Mouse (Mus musculus) activated CD4-positive, CD25-positive, alpha-beta regulatory T cell, adult 4 months (primary cell): ENCODE results near the gene Kif5c. TPM values are rescaled to one million over a fixed set of nuclear protein-coding genes. Genes with fewer than 3 reads are reported as not detected.

ENCODE experiments used
- ATAC-seq: one replicate; pipeline ENCODE4 v1.8.0; 2017
- polyA plus RNA-seq, 2 experiments: library from polyadenylated mRNA; unstranded; fragments of 100-300 nt; shearing (Covaris generic); gene quantifications; one replicate each; pipeline ENCODE4 v1.2.1; 2017

Kif5c gene
- 1 to 10 TPM; 1.5 to 2.0 TPM for polyA plus RNA-seq

DNA sequence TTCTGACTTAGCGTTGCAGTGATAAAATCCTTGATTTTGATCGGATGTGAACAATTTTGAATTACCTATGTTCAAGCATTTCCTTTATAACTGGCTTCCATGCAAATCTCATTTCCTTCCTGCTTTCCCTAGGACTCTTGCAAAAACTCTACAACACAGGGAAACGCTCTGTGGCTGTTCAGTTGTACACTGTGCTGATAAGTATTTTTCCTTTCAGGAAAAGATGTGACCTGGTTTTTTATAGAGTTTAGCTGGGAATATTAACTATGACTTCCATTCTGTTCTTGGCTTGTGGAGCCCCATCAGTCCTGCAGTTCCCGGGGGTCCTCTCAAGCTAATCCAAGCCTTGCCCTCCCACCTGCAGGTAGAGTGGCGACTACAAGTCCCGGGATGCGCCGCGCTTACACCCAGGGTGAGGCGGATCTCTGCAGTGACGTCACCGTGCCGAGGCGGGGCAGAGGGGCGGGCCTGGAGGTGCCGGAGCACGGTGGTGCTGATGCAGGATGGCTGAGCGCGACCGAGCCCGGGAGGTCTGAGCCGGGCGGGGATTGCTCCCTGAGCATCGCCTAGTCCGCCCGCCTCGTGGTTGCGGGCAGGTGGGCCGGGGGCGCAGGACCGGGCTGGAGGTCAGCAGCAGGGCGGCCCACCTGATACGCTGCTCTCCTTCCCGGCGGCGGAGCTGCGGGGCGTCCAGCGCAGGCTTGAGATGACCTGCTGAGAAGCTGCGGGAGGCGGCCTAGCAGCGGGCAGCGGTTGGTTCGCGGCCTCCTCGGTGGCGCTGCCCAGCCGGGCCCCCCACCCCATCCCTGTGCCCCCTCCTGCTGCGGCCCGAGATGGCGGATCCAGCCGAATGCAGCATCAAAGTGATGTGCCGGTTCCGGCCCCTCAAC, at the start of gene Kif5c:
Kif5c (plus strand) TSS at position 470 of the 890 bp plus-strand sequence.
- ATAC-seq = peak; percentile 92

DNA sequence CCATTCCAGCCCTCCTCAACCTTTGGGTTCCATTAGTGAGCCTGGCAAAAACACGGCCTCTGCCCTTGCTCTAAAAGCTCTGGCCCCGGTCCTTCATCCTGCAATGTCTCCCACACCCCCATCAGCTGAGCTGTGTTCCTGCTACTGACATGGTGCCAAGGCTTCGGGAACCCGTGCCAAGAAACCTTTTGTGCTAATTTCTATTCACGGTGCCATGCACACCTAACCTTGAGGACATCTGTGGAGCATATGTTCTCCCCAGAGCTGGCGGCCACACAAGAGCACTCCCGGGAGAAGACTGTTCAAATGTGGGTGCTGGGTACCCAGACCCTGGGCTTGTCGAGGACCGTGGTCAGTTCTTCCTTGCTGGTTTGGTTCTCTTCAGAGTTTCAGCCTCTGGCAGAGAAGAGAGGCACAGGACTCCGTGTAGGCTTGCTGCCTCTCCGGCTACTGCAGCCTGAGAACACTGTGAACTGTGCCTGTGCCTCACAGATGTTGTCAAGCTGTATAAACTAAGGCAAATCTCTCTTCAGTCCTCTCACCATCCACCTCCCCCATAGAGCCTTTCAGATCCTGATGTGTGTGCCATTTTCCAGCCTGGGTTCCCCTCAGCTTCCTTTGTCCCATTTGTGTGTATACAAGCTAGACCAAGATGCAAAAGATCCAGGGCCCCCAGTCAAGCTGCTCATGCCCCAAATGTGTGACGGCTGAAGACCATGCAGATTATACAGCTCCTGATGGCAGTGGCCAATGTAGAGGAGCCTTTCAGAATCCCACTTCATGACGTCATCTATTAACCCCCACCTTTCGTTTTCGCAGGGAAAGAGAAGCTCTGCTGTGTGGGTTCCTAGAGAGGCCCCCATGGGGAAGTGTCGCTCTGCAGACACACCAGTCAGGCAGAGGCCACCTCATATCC, 49.0 kb upstream of the Kif5c start:
- no peak for ATAC-seq

DNA sequence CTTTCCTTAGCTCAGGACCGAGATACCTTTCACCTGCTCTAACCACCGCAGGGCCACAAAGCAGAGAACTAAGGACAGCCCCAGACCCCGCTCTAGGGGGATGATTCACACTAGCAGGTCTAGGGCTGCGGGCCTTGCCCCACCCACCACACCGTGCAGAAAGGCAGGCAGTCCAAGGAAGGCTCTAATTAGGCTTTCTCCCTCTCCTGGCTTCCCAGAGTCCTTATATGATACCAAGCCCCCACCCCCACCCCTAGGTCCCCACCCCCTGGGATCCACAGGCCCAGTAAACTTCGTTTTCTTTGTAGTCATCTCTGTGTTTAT, 48.4 kb upstream of the Kif5c start:
- ATAC-seq = no peak

DNA sequence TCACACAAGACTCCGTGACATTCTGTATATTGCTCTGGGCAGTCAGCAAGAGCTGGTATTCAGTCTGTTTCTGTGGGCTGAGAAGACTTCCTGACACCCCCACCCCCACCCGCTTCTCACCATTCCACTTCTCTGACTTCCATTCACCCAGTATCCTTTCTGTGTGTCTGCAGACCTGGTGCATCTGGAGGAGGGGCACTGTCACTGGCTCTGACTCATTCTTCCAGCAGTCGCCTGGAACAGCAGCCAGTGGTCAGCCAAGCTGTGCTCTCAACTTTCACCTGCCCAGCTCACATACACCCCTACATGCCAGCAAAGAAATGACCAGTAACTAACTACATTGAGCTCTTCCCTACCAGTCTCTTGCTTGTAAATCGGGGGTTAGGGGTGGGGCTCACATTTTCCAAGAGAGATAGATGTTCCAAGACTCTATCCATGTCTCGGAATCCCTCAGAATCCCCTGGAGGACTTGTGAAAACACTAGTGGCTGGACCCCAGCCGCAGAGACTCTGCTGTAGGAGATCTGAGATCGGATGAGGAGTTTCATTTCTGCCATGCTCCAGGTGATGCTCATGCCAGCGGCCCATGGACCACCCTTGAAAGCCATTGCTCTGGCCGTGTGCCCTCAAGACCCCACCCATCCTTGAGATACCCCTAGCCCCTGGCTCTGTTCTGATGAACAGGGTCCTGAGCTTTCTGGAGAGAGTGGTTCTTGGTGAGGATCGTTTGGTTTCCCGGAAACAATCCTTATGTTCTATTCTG, 47.8 kb upstream of the Kif5c start:
- no peak for ATAC-seq

DNA sequence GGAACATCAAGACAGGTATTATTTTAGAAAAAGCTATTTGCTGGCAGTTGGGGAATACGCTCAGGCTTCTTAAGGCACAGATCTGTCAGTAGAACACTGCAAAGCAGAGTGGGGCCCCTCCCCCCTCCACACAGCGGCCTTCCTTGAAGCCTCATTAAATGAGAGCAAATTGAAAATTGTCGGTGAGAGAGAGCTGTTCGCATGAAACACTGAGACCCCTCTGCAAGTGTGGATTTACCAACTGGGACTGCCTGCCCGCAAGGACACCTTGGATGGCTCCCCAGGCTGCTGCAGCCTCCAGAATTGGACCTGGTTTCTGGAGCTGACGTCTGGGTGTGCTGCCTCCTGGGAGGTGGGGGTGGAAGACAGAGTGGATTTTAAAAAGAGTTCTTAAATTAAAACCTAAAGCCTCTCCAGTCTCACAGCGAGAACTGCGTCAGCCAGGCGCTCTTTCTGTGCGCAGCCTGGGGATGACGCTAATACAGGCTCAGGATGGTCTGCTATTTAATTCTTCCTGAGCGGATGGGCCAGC, 46.9 kb upstream of the Kif5c start:
- no peak for ATAC-seq

DNA sequence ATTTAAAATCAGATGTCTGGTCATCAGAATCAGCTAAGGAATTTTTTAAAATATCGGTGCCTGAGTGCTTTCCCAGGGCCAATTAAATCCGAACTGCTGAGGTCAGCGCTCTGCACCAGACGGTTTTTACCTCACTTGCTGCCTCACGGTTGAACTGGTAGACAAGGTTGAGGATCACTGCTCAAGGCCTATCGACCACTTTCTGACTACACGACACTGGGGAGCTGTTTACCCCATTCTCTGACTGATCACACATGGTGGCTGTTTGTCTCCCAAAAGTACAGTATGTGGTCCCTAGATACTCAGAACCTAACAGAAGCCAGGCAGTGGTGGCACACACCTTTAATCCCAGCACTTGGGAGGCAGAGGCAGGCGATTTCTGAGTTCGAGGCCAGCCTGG, 46.4 kb upstream of the Kif5c start:
- ATAC-seq = no peak

DNA sequence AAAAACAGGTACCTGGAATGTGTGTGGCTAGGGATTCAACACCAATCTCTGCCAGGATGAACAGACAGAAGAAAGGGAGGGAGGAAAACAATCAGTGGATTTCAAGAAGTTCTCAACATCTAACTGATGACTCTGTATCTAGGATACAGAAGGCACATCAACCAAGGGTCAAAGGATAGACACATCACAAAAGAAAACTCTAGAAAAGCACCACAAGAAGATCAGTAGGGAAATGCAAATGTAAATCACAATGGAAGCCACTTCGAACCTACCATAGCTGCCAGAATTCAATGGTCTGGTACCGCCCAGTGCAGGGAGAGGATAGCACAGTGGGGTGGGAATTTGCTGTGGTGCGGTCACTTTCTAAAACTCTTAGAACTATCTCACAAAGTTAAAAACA, 45.8 kb upstream of the Kif5c start:
- ATAC-seq = no peak

DNA sequence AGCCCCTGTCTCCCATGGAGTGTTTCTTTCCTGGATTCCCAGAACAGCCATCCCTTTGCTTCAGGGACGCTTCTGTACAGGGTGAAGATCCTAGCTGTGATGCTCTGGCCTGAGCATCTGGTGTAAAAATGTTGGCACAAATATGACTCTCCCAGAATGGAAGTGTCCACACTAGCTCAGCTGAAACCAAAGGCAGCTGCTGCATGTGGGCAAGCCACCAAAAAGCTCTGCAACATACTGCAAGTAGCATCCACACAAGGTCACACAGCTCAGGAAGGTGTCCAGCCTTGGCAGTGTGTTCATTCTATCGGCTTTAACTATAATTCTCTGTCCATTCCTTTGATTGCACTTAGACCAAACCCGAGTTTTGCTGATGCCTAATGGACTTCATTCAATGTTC, 38.5 kb upstream of the Kif5c start:
- no peak for ATAC-seq

DNA sequence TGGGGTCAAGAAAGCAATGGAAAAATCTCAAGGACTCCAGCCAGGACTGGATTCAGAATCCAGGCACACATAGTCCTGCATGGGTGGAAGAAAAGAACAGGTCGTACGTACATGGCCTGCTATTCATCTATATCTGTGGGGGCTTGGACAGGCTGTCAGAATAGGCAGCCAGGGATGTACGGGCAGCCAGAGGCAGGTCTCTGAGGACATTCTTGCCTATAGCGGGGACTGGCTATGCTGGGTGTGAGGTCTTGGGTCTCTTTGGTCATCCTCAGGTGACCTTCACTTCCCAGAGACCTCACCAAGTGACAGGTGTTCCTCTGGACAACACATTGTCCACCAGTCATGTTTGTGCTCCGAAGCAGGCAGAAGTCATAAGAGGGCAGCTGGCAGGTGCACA, 36.6 kb upstream of the Kif5c start:
- ATAC-seq = no peak

DNA sequence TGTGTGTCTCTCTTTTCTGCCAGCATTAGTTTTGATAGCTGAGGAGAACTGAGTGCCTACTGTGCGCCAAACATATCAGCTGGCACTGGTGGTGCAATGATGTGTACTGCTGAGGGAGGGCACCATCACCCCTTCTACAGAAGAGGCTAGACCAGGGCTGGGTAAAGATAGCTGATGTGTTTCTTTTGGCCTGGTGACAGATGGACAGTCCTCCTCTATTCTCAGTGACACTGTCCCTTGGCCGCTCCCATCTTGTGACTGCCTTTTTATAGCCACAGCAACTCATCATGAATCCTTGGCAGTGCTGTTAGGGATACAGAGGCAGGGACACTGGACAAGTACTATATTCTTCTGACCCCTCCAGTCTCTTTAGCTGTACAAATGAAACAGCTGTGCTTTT, 35.8 kb upstream of the Kif5c start:
- ATAC-seq = no peak

DNA sequence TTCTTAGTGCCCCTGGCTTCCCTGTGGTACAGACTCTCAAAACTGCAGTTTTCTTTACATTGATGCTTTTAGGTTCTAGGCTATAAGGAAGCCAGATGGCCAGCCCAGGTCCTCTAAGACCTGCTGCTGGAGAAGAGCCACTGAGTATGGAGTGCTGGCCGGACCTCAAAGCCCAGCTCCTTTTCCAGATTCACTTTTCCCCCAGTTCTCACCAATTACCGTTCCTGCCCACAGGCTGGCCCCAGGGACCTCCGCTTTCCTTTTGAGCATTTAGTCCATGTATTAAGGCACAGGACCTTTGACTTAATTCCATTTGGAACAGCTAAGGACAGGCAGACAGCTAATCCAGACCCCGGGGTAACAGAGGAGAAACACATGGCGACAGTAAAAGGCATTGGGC, 28.6 kb upstream of the Kif5c start:
- no peak for ATAC-seq

DNA sequence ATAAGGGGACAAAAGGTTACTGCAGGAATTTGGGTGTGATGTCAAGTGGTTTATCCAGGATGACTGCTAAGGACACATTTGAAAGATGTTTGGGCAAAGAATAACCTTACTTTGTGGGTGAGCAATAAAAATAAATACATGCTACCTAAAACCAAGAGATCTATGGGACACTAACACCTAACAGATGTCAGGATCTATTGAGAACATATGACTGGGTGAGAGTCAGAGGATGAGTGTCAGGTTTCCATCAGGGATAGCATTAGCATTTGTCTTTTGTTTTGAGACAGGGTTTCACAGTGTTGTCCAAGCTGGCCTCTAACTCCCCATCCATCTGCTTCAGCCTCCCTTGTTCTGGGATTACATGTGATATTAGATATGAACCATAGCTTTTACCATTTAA, 26.2 kb upstream of the Kif5c start:
- ATAC-seq = no peak

DNA sequence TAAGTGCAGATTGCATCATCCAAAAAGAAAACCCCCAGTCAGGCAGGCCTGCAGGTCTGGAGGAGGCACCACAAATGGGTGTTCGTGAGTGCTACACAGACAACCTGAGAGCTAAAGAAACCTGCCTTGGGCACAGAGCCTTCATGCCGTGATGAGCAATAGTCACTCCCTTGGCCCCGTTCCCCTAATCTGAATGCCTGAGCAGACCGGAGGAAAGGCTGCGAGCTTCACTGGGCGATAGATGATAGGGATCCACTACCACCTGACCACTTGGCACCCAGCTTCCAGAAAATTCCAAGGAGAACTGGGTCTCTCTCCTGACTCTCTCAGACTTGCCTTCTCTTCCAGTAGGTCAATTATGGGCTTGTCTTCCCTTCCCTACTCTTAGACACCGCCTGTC, 24.2 kb upstream of the Kif5c start:
- no peak for ATAC-seq

DNA sequence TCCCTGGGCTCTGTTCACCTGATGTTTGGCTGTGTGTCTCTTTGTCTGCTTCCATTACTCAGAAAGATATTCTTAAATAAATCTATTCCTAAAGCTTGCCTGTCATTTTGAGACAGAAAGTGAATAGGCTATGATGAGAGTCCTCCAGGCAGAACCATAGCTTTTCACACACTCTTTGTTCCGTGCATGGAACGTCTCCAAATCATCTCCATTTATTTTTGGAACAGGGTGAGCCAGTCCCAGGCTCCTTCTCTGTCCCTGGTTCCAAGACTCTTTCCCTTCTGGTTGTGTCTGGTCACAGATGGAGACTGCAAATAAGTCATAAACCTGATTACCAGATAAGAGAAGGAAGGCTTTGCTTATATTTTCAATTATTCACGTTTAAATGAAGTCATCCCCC, 22.8 kb upstream of the Kif5c start:
- no peak for ATAC-seq

DNA sequence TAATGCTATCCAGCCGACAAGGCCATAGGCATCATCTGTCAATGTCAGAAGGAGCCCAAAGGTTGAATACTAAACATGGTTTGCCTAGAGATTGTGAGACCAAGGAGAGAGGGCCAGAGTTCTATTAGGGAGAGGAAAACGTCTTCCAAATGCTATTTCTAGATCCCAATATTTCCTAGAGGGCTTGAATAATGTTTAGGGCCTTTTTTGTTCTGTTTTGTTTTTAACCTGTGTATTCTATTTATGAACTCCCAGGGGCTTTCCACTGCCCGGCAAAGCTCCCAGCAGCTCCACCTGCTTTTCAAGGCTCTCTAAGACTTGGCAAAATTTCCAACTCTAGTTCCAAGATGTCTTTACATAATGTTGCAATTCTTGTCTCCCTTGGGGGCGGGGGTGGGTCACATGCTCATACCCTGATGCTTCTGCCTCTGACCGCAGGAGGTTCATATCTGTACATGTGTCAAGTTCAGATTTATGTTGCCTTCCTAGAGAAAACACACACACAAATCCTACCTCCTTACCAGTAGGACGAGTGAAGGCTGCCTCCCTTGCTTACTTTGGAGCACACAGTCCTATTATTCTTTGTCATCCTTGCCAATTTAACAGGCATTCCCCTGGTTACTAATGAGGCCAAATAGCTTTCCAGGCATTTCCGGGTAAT, 18.9 kb upstream of the Kif5c start:
- no peak for ATAC-seq

DNA sequence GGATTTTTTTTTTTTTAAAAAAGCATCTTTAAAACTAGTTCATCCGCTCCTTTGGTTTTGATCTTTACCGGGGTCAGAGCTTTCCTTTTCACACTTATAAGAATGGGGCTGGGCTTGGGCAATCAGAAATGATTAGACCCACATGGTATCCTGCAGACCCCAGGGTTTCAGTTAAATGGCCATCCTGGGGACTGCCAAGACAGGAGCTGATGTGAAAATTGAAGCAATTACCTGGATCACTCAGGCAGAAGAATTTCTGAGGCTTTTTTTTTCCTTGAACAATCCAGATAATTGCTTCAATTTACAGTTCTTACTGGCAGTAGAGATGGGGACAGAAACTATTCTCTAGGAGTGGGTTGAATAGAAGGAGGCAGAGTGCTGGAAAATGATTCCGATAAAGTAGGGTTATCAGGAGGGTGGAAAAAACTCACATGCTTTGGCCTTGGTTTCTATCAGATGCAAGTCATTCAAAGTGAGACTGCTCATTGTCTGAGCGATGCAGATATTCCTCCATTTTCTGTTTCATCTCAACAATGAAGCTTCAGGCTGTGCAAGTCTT, 16.2 kb upstream of the Kif5c start:
- no peak for ATAC-seq

DNA sequence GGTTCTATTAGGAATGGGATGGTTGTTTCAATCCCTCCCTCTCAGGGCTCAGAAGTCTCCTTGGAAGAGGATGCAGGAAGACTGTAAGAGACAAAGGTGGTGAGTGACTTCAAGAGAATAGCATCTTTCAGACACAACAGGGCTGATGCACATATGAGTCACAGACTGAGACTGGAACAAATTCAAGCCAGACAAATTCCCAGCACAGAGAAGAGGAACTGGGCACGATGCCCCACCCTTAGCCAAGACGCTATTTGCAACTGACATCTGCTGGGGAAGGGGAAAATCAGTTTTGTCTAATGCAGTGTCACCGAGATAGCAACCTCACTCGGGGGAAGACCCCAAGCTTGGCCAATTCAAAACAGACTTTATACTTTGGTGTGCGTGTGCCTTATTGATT, 9.5 kb upstream of the Kif5c start:
- ATAC-seq = no peak

DNA sequence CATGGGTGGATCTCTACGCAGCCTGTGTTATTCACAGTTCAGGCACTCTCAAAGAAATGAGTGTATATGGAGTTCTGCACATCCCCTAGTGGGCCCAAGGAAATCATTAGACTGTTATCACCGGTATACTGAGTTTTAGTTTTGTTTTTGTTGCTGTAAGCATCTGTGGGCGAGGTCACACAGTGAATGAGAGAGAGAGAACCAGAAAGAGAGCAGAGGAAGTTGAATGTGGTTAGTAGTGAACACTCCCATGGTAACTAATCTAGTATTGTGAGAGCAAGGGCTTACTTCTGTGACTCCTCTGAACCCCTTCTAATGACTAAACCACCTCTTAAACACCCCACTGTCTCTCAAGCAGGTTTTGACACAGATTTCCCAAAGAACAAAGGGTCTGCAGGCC, 2.3 kb upstream of the Kif5c start:
- ATAC-seq = peak; percentile 71

DNA sequence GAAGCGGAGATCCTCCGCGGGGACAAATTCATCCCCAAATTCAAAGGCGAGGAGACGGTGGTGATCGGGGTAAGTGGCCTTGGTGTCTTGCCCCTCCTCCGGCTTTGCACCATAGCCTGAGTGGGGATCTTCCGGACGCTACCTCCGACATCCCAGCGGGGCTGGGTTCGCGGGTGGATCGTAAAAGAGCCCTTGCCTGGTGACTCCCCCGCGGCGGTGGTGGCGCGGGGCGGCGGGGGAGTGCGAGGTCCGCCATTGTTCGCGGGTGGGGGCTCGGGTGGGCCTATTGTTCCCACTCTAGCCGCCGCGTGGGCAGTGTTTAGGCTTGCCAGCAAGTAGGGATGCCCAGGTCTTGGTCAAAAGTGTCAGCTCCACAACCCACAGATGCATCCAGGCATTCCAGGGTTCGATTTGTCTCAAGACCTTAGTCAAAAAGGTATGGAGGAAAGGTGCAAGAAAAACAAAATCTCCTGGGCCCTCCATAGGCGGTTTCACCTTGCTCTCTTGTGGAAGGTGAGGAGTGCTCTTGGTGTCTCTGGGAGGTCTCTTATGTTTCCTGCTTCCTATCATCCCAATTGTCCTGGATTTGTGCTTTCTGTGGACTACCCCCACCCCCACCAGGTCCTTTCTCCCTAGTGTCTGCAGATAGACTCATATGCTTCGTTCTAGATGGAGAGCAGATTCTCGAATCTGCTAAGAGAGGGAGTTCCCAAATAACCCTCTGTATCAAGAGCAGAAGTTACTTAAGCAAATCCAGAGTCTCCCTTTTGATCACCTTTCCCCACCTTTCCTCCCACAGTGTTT, 823 bp downstream of the Kif5c start:
- ATAC-seq = peak; percentile 11

DNA sequence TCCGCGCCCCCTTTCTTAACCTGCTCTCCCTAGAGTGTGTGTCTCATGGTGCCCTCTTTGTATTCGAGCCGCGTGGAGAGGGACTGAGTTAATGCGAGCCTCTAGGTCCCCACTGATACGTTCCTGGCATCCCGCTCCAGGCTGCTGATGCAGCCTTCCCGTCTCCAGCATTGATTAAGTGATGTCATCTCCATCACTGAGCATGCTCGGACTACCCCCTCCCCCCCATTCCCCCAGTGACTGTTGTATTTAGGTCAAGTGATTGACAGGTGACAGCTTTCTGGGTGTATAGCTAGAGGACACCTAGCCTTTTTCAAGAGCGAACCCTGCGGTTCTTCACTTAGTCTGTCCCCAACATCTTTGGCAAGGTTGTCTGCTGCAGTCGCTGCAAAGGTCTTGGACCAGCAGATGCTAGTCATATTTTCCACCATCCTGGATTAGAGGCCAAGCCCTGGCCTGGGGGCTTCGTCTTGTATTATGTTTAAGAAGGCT, 1.6 kb downstream of the Kif5c start:
- ATAC-seq = no peak

DNA sequence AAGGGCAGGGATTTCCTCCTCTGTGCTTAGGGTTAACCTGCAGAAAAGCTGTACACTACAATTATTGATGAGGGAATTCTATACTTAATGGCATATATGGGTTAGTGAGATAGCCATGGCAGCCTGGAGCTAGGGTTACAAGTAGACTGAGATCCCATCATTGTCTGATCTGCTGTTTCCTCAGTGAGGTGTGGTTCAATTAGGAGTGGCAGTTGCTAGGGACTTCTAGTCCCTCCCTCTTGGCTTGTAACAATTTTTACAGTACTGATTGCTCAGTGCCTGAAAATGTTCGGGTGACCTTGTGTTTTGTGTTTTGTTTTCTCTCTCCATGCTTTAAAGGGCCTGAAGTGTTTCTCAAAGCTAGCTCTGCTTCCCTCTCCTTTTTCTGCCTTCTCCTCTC, 2.1 kb downstream of the Kif5c start:
- no peak for ATAC-seq
